Mouse (Mus musculus): ENCODE measurements around the gene Ugcg. TPM values are rescaled to one million over a fixed set of nuclear protein-coding genes. Genes with fewer than 3 reads are reported as not detected.

Ugcg gene
- 47.0 and 84.3 TPM in 2 replicates for polyA plus RNA-seq (2012; rRNA removed)

- 4% methylated on average over 94 of the region's 99 CpGs for WGBS
- Histone ChIP-seq H3K27ac (ENCODE audit: control insufficient read depth, insufficient read depth, low read length) (peak within 1 kb of the TSS; percentile 89), H3K4me3 (ENCODE audit: control insufficient read depth, insufficient read depth, low read length) (peak within 1 kb of the TSS; percentile 91), H3K4me1 (replicated peaks; ENCODE audit: control insufficient read depth, insufficient read depth, low read length) (peaks cover 7% of the 10 kb centered on the region), H3K36me3 (ENCODE audit: control insufficient read depth, insufficient read depth, low read length) (no peaks in the 10 kb centered on the region), H3K27me3 (ENCODE audit: control insufficient read depth, insufficient read depth, low read length) (no peaks in the 10 kb centered on the region)
- DNase-seq: peak; percentile 76
- TF ChIP-seq POLR2A (IDR thresholded peaks at IDR 0.05; ENCODE audit: control insufficient read depth, extremely low read depth, insufficient read depth, low read length, poor library complexity) (no peak), CTCF (IDR thresholded peaks at IDR 0.05; ENCODE audit: borderline replicate concordance, control insufficient read depth, extremely low read depth, insufficient read depth, low read length, poor library complexity) (peak; percentile 24; the same call in 1 of the 2 replicates)
These were observed at the start of gene Ugcg for GRCm38 (mm10) chr4:59188802-59189545. Gene Ugcg, plus strand, starts transcription at chr4:59189257.

GRCm38 (mm10) chr4:59149043-59149442, 40.0 kb upstream of the Ugcg start:
- no peaks in the 10 kb centered on the region for H3K27me3 ChIP-seq (ENCODE audit: control insufficient read depth, insufficient read depth, low read length)
- no peak for TF ChIP-seq POLR2A (IDR thresholded peaks at IDR 0.05; ENCODE audit: control insufficient read depth, extremely low read depth, insufficient read depth, low read length, poor library complexity)
- no peak for TF ChIP-seq CTCF (IDR thresholded peaks at IDR 0.05; ENCODE audit: borderline replicate concordance, control insufficient read depth, extremely low read depth, insufficient read depth, low read length, poor library complexity)
- no peak for DNase-seq
- H3K4me1 ChIP-seq (replicated peaks; ENCODE audit: control insufficient read depth, insufficient read depth, low read length): no peaks in the 10 kb centered on the region
- 79% methylated on average over 5 of the region's 5 CpGs for WGBS
- H3K36me3 ChIP-seq (ENCODE audit: control insufficient read depth, insufficient read depth, low read length): no peaks in the 10 kb centered on the region
- no peak overlapping the region for H3K27ac ChIP-seq (ENCODE audit: control insufficient read depth, insufficient read depth, low read length)
- H3K4me3 ChIP-seq (ENCODE audit: control insufficient read depth, insufficient read depth, low read length): no peak overlapping the region

- no peak for TF ChIP-seq CTCF (IDR thresholded peaks at IDR 0.05; ENCODE audit: borderline replicate concordance, control insufficient read depth, extremely low read depth, insufficient read depth, low read length, poor library complexity)
- TF ChIP-seq POLR2A (IDR thresholded peaks at IDR 0.05; ENCODE audit: control insufficient read depth, extremely low read depth, insufficient read depth, low read length, poor library complexity): no peak
- no peaks in the 10 kb centered on the region for H3K4me1 ChIP-seq (replicated peaks; ENCODE audit: control insufficient read depth, insufficient read depth, low read length)
- 23% methylated on average over 5 of the region's 5 CpGs for WGBS
- H3K4me3 ChIP-seq (ENCODE audit: control insufficient read depth, insufficient read depth, low read length): no peak overlapping the region
- H3K36me3 ChIP-seq (ENCODE audit: control insufficient read depth, insufficient read depth, low read length): no peaks in the 10 kb centered on the region
- no peak for DNase-seq
- H3K27me3 ChIP-seq (ENCODE audit: control insufficient read depth, insufficient read depth, low read length): no peaks in the 10 kb centered on the region
- no peak overlapping the region for H3K27ac ChIP-seq (ENCODE audit: control insufficient read depth, insufficient read depth, low read length)
These were observed 38.1 kb upstream of the Ugcg start for GRCm38 (mm10) chr4:59150907-59151306.

DNA sequence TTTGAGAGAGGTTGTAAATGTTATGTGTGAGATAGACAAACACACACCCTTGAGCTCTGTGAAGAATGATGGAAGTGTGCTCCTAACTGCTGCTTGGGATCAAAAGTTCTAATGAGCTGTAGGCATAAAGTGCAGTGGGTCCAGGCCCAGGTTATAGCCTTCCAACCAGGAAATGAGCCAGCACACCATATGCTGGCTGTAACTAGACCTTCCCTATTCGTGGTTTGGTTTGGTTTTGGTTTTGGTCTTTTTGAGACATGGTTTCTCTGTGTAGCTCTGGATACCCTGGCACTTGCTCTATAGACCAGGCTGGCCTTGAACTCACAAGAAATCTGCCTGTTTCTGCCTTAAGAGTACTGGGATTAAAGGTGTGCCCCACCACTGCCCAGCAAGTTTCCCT, 37.1 kb upstream of the Ugcg start:
- DNase-seq: no peak
- WGBS: 31% methylated on average over 1 of the region's 1 CpGs

DNA sequence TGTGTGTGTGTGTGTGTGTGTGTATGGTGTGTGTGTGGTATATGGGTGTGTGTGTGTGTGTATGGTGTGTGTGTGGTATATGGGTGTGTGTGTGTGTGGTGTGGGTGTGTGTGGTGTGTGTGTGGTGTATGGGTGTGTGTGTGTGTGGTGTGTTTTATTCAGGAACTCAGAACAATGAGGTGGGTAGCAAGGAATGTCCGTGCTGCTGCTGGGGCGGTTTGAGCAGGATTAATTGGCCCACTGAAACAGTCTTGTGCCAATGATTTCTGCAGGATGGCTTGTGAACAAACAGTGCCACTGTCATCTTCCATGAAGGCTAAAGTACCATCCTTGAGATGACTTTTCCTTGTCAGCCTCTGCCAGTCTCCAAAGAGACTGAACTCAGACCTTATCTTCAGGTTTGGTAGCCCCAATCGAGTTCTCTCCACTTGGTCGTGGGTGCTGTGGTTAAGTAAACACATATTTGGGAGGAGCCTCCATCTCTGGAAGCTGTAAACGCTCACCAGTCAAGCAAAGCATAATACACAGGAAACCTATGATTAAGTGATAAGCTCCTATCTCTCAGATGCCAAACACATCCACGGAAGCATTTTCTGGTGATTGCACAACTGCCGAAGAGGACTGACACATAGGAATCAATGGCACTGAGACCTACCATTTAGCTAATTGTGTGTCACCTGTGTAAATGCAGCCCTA, 32.0 kb upstream of the Ugcg start:
- no peak overlapping the region for H3K4me3 ChIP-seq (ENCODE audit: control insufficient read depth, insufficient read depth, low read length)
- no peak overlapping the region for H3K27ac ChIP-seq (ENCODE audit: control insufficient read depth, insufficient read depth, low read length)
- WGBS: 26% methylated on average over 7 of the region's 7 CpGs
- TF ChIP-seq POLR2A (IDR thresholded peaks at IDR 0.05; ENCODE audit: control insufficient read depth, extremely low read depth, insufficient read depth, low read length, poor library complexity) (no peak), CTCF (IDR thresholded peaks at IDR 0.05; ENCODE audit: borderline replicate concordance, control insufficient read depth, extremely low read depth, insufficient read depth, low read length, poor library complexity) (no peak)
- no peak for DNase-seq
- no peaks in the 10 kb centered on the region for H3K36me3 ChIP-seq (ENCODE audit: control insufficient read depth, insufficient read depth, low read length)
- H3K4me1 ChIP-seq (replicated peaks; ENCODE audit: control insufficient read depth, insufficient read depth, low read length): peaks cover 4% of the 10 kb centered on the region
- no peaks in the 10 kb centered on the region for H3K27me3 ChIP-seq (ENCODE audit: control insufficient read depth, insufficient read depth, low read length)

More for the DNA sequence above, 37.1 kb upstream of the Ugcg start:
- no peak for TF ChIP-seq POLR2A (IDR thresholded peaks at IDR 0.05; ENCODE audit: control insufficient read depth, extremely low read depth, insufficient read depth, low read length, poor library complexity)
- no peaks in the 10 kb centered on the region for H3K36me3 ChIP-seq (ENCODE audit: control insufficient read depth, insufficient read depth, low read length)
- H3K4me3 ChIP-seq (ENCODE audit: control insufficient read depth, insufficient read depth, low read length): no peak overlapping the region
- no peak overlapping the region for H3K27ac ChIP-seq (ENCODE audit: control insufficient read depth, insufficient read depth, low read length)
- H3K27me3 ChIP-seq (ENCODE audit: control insufficient read depth, insufficient read depth, low read length): no peaks in the 10 kb centered on the region
- H3K4me1 ChIP-seq (replicated peaks; ENCODE audit: control insufficient read depth, insufficient read depth, low read length): peaks cover 2% of the 10 kb centered on the region

DNA sequence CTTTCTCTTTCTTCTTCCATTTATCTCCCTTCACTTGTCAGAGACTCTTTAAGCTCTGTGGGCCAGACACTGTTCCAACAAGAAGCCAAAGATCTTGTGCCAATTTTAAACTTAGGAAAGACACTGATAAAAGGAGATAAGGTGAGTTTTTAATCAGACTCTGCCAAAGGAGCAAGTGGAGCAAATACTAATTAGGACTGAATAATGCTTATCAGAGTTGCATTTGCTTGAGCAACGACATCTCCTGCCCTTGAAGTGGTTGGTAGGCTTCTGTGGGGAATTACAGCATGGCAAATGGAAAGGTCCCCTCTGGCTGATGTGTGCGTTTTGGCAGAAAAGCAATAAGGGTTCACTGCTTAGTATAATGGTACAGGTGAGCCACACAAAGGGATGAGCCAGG, 31.4 kb upstream of the Ugcg start:
- no peak overlapping the region for H3K27ac ChIP-seq (ENCODE audit: control insufficient read depth, insufficient read depth, low read length)
- H3K4me3 ChIP-seq (ENCODE audit: control insufficient read depth, insufficient read depth, low read length): no peak overlapping the region
- 45% methylated on average over 2 of the region's 2 CpGs for whole genome bisulfite sequencing
- no peak for DNase-seq
- no peaks in the 10 kb centered on the region for H3K27me3 ChIP-seq (ENCODE audit: control insufficient read depth, insufficient read depth, low read length)
- no peaks in the 10 kb centered on the region for H3K36me3 ChIP-seq (ENCODE audit: control insufficient read depth, insufficient read depth, low read length)
- H3K4me1 ChIP-seq (replicated peaks; ENCODE audit: control insufficient read depth, insufficient read depth, low read length): peaks cover 4% of the 10 kb centered on the region
- TF ChIP-seq CTCF (IDR thresholded peaks at IDR 0.05; ENCODE audit: borderline replicate concordance, control insufficient read depth, extremely low read depth, insufficient read depth, low read length, poor library complexity): no peak
- TF ChIP-seq POLR2A (IDR thresholded peaks at IDR 0.05; ENCODE audit: control insufficient read depth, extremely low read depth, insufficient read depth, low read length, poor library complexity): no peak

All from thymus, adult 2 months (tissue).